Mouse (Mus musculus) CH12.LX (cell line): ENCODE results near the gene March4. TPM values are rescaled to one million over a fixed set of nuclear protein-coding genes. Genes with fewer than 3 reads are reported as not detected.

Source experiments
- DNase-seq: peaks from one replicate; pipeline ENCODE4 v3.0.0-alpha.2; 2013; ENCODE audit errors: extremely low read depth
- H3K27ac ChIP-seq: 2 replicates; pipeline ENCODE4 v1.5.1; 2012; ENCODE audit warnings: low read depth, mild to moderate bottlenecking, control low read depth, moderate library complexity; ENCODE audit not compliant: insufficient read depth
- H3K27me3 ChIP-seq: replicated peaks from 2 replicates; pipeline ENCODE3; 2012; ENCODE audit warnings: inconsistent platforms
- H3K36me3 ChIP-seq, 2 experiments: replicated peaks in 1 of 2; 2 replicates each; pipeline versions ENCODE3 to v1.6.1; 2012; ENCODE audit warnings: inconsistent platforms in 1 of 2, low read length in 1 of 2, mild to moderate bottlenecking in 1 of 2, mixed read lengths in 1 of 2, moderate library complexity in 1 of 2; ENCODE audit not compliant: control insufficient read depth in 1 of 2, insufficient read depth in 1 of 2
- H3K4me1 ChIP-seq, 2 experiments: 2 replicates each; pipeline ENCODE4 v1.6.1; 2012; ENCODE audit warnings: inconsistent platforms in 1 of 2, moderate library complexity in 1 of 2; ENCODE audit not compliant: insufficient read depth in 2 of 2, control insufficient read depth in 1 of 2
- H3K4me2 ChIP-seq: 2 replicates; pipeline ENCODE4 v1.6.1; 2012; ENCODE audit warnings: low read depth, mild to moderate bottlenecking, control low read depth; ENCODE audit not compliant: poor library complexity, insufficient read depth, severe bottlenecking
- H3K4me3 ChIP-seq, 3 experiments: fragments of 150-350 bp in 1 of 3; sonication (generic) in 1 of 3; replicated peaks in 1 of 3; 2 replicates each; pipeline versions ENCODE3 to v1.5.1; 2011 to 2012; ENCODE audit warnings: low read depth in 2 of 3, low read length in 2 of 3, mild to moderate bottlenecking in 2 of 3, moderate library complexity in 2 of 3, control low read depth in 1 of 3, improper control_type of control experiment in 1 of 3, inconsistent platforms in 1 of 3, mixed read lengths in 1 of 3; ENCODE audit not compliant: poor library complexity in 1 of 3
- H3K79me2 ChIP-seq: replicated peaks from 2 replicates; pipeline ENCODE4 v1.6.1; 2012; ENCODE audit warnings: mild to moderate bottlenecking, moderate library complexity; ENCODE audit not compliant: control insufficient read depth, poor library complexity, insufficient read depth, severe bottlenecking; ENCODE audit errors: extremely low read depth
- H3K9ac ChIP-seq: 2 replicates; pipeline ENCODE4 v1.6.1; 2012; ENCODE audit warnings: low read depth, mild to moderate bottlenecking, control low read depth, moderate library complexity; ENCODE audit not compliant: insufficient read depth
- H3K9me3 ChIP-seq: replicated peaks from 2 replicates; pipeline ENCODE3; 2012; ENCODE audit warnings: low read length, inconsistent platforms, mixed read lengths
- BHLHE40 ChIP-seq: IDR thresholded peaks from 2 replicates; pipeline ENCODE4 v1.6.1; 2011; ENCODE audit warnings: mild to moderate bottlenecking, low read depth, low read length, improper control_type of control experiment
- CHD2 ChIP-seq: IDR thresholded peaks from 2 replicates; pipeline ENCODE4 v1.6.1; 2011; ENCODE audit warnings: low read length, improper control_type of control experiment
- CTCF ChIP-seq, 2 experiments: IDR thresholded peaks in 1 of 2; conservative IDR thresholded peaks in 1 of 2; 2 replicates each; pipeline ENCODE4 v1.5.1; 2011 to 2012; ENCODE audit warnings: low read depth in 2 of 2, low read length in 2 of 2, improper control_type of control experiment in 1 of 2, inconsistent platforms in 1 of 2, mild to moderate bottlenecking in 1 of 2, moderate library complexity in 1 of 2
- EP300 ChIP-seq: IDR thresholded peaks from 2 replicates; pipeline ENCODE4 v1.6.1; 2011; ENCODE audit warnings: low read length, improper control_type of control experiment
- ETS1 ChIP-seq: conservative IDR thresholded peaks from 2 replicates; pipeline ENCODE4 v1.6.1; 2012; ENCODE audit warnings: low read depth, mild to moderate bottlenecking, inconsistent platforms, low read length, improper control_type of control experiment, moderate library complexity
- GABPA ChIP-seq: IDR thresholded peaks from 2 replicates; pipeline ENCODE4 v1.6.1; 2012; ENCODE audit warnings: low read depth, low read length, improper control_type of control experiment, inconsistent platforms; ENCODE audit not compliant: insufficient replicate concordance
- HCFC1 ChIP-seq: IDR thresholded peaks from 2 replicates; pipeline ENCODE4 v1.6.1; 2012; ENCODE audit warnings: low read depth, mild to moderate bottlenecking, inconsistent platforms, low read length, improper control_type of control experiment
- IRF4 ChIP-seq: IDR thresholded peaks from 2 replicates; pipeline ENCODE4 v1.6.1; 2014; ENCODE audit warnings: low read depth, mild to moderate bottlenecking, inconsistent platforms, low read length, improper control_type of control experiment
- KAT2A ChIP-seq: IDR thresholded peaks from 2 replicates; pipeline ENCODE4 v1.6.1; 2012; ENCODE audit warnings: low read length, improper control_type of control experiment, inconsistent platforms; ENCODE audit not compliant: insufficient replicate concordance
- MAFK ChIP-seq: IDR thresholded peaks from 2 replicates; pipeline ENCODE4 v1.6.1; 2011; ENCODE audit warnings: low read length, improper control_type of control experiment; ENCODE audit not compliant: insufficient replicate concordance
- NELFE ChIP-seq: IDR thresholded peaks from 2 replicates; pipeline ENCODE4 v1.6.1; 2011; ENCODE audit warnings: low read depth, low read length, improper control_type of control experiment
- PAX5 ChIP-seq: IDR thresholded peaks from 2 replicates; pipeline ENCODE4 v1.6.1; 2012; ENCODE audit warnings: low read length, inconsistent platforms, mixed read lengths
- POLR2A ChIP-seq: IDR thresholded peaks from 2 replicates; pipeline ENCODE4 v1.6.1; 2011; ENCODE audit warnings: low read depth, mild to moderate bottlenecking, improper control_type of control experiment, low read length
- SMC3 ChIP-seq: IDR thresholded peaks from 2 replicates; pipeline ENCODE4 v1.6.1; 2011; ENCODE audit warnings: low read depth, low read length, improper control_type of control experiment
- TBP ChIP-seq: conservative IDR thresholded peaks from 2 replicates; pipeline ENCODE4 v1.6.1; 2011; ENCODE audit warnings: low read depth, low read length, improper control_type of control experiment
- TCF12 ChIP-seq: IDR thresholded peaks from 2 replicates; pipeline ENCODE4 v1.6.1; 2014; ENCODE audit warnings: low read depth, mild to moderate bottlenecking, inconsistent platforms, low read length, improper control_type of control experiment
- UBTF ChIP-seq: IDR thresholded peaks from 2 replicates; pipeline ENCODE4 v1.6.1; 2012; ENCODE audit warnings: low read depth, mild to moderate bottlenecking, inconsistent platforms, low read length, improper control_type of control experiment, moderate library complexity
- USF1 ChIP-seq: IDR thresholded peaks from 2 replicates; pipeline ENCODE4 v1.6.1; 2014; ENCODE audit warnings: low read depth, mild to moderate bottlenecking, inconsistent platforms, low read length, improper control_type of control experiment
- ZKSCAN1 ChIP-seq: IDR thresholded peaks from 2 replicates; pipeline ENCODE4 v1.6.1; 2012; ENCODE audit warnings: low read depth, inconsistent platforms, low read length, improper control_type of control experiment, borderline replicate concordance
- ZMIZ1 ChIP-seq: IDR thresholded peaks from 2 replicates; pipeline ENCODE4 v1.6.1; 2012; ENCODE audit warnings: low read depth, mild to moderate bottlenecking, inconsistent platforms, low read length, improper control_type of control experiment
- dilution Hi-C: fragments of 300-500 bp; cut with MboI; formaldehyde crosslinking; loops from 2 replicates; pipeline ENCODE4 v1.14.3; 2020; ENCODE audit warnings: low sequenced_read_pairs; ENCODE audit not compliant: extremely low pct_unique_long_range_greater_than_20kb, extremely low pct_ligation_motif_present
- in situ Hi-C: fragments of 300-500 bp; cut with MboI; formaldehyde crosslinking; loops from 3 replicates; pipeline ENCODE4 v1.14.3; 2019; ENCODE audit warnings: low sequenced_read_pairs, low pct_ligation_motif_present, low pct_unique_long_range_greater_than_20kb, mixed read lengths
- polyA plus RNA-seq: library from polyadenylated mRNA; unstranded; fragments of >175 nt; gene quantifications from 2 replicates; pipeline ENCODE4 v1.2.1, GENCODE M21; 2012; ENCODE audit warnings: low read depth; ENCODE audit not compliant: insufficient read length
- total RNA-seq, 2 experiments: library from RNA; depleted of rRNA; stranded (reverse); fragments of 300-350 nt in 1 of 2; fragments of >200 nt in 1 of 2; gene quantifications; 2 replicates each; pipeline ENCODE4 v1.2.3; 2012 to 2014

Gene March4
- total and polyA plus RNA-seq, 3 experiments: 0.04 TPM; not detected in 2

- TF ChIP-seq NELFE: no peak
- no peak for TF ChIP-seq KAT2A
- TF ChIP-seq TCF12: peak; percentile 59
- no peak for TF ChIP-seq ZKSCAN1
- peak; percentile 60 for TF ChIP-seq IRF4
Observed at GRCm38 (mm10) chr1:72507670-72508069, 29.1 kb downstream of the March4 start (continued).

- no peak overlapping the region for H3K27ac ChIP-seq
- TF ChIP-seq CTCF (conservative IDR thresholded peaks at IDR 0.05 in 1 of 2, IDR thresholded peaks at IDR 0.05 in 1 of 2; ENCODE audit: low read depth in 2 of 2, low read length in 2 of 2) (no peak), POLR2A (no peak), BHLHE40 (no peak), EP300 (no peak), NELFE (no peak), CHD2 (no peak), ZKSCAN1 (no peak), SMC3 (no peak), MAFK (no peak), PAX5 (no peak), KAT2A (no peak), GABPA (no peak)
- TF ChIP-seq, all 38 proteins: peak for 0
- Histone ChIP-seq H3K79me2 (no peaks in the 10 kb centered on the region), H3K4me3 (no peak overlapping the region), H3K36me3 (no peaks in the 10 kb centered on the region), H3K27me3 (peaks cover 2% of the 10 kb centered on the region), H3K9ac (no peak overlapping the region), H3K4me1 (peaks cover 36 to 46% of the 10 kb centered on the region in 2 experiments), H3K4me2 (no peak overlapping the region), H3K9me3 (no peaks in the 10 kb centered on the region)
- no peak for DNase-seq
- in situ Hi-C loops: no loop called here
- dilution Hi-C loops: no loop called here
Observed at GRCm38 (mm10) chr1:72506202-72506601, 30.5 kb downstream of the March4 start.

DNA sequence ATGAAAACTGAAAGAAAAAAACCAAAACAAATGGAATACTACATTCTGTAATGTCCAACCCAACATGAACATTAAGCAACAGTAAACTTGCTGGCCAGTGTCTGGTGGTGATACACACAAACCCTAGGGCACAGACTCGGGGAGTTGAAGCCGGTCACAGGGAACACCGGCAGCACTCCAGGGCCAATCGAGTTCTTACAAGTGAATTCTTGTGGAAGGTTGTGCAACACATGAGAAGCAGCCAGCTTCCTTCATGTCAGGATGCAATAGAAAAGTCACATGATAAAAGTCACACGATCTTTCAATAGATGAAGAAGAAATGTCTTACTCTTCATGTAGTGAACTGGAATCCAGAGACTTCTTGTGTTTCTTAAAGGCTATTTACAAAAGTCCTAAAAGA lies 39.1 kb downstream of the March4 start:
- dilution Hi-C loops (no loop called here), in situ Hi-C loops (no loop called here)
- no peak for DNase-seq

More for the DNA sequence above, 39.1 kb downstream of the March4 start:
- Histone ChIP-seq H3K4me2 (no peak overlapping the region), H3K27me3 (no peaks in the 10 kb centered on the region), H3K4me3 (no peak overlapping the region), H3K4me1 (peaks cover 9 to 23% of the 10 kb centered on the region in 2 experiments; a peak in 3 of 4 replicates), H3K27ac (no peak overlapping the region), H3K79me2 (no peaks in the 10 kb centered on the region), H3K9ac (no peak overlapping the region), H3K36me3 (no peaks in the 10 kb centered on the region), H3K9me3 (no peaks in the 10 kb centered on the region)
- TF ChIP-seq UBTF (no peak), HCFC1 (no peak), ETS1 (no peak), PAX5 (no peak), CTCF (conservative IDR thresholded peaks at IDR 0.05 in 1 of 2, IDR thresholded peaks at IDR 0.05 in 1 of 2; ENCODE audit: low read depth in 2 of 2, low read length in 2 of 2) (no peak), USF1 (no peak), POLR2A (no peak), SMC3 (no peak), ZMIZ1 (no peak), TBP (no peak), NELFE (no peak), IRF4 (no peak)
